Mouse (Mus musculus) CH12.LX (cell line): ENCODE measurements at regions not wholly inside any gene's neighbourhood (a gene's known extent, or its start where the extent isn't known, plus 50 kb on each side); places are given as distances from the start of the nearest gene placed in this dataset.

Experiments
- DNase-seq: peaks from one replicate; pipeline ENCODE4 v3.0.0-alpha.2; 2013; ENCODE audit errors: extremely low read depth
- H3K27ac ChIP-seq: 2 replicates; pipeline ENCODE4 v1.5.1; 2012; ENCODE audit warnings: low read depth, mild to moderate bottlenecking, control low read depth, moderate library complexity; ENCODE audit not compliant: insufficient read depth
- H3K27me3 ChIP-seq: replicated peaks from 2 replicates; pipeline ENCODE3; 2012; ENCODE audit warnings: inconsistent platforms
- H3K36me3 ChIP-seq, 2 experiments: replicated peaks in 1 of 2; 2 replicates each; pipeline versions ENCODE3 to v1.6.1; 2012; ENCODE audit warnings: inconsistent platforms in 1 of 2, low read length in 1 of 2, mild to moderate bottlenecking in 1 of 2, mixed read lengths in 1 of 2, moderate library complexity in 1 of 2; ENCODE audit not compliant: control insufficient read depth in 1 of 2, insufficient read depth in 1 of 2
- H3K4me1 ChIP-seq, 2 experiments: 2 replicates each; pipeline ENCODE4 v1.6.1; 2012; ENCODE audit warnings: inconsistent platforms in 1 of 2, moderate library complexity in 1 of 2; ENCODE audit not compliant: insufficient read depth in 2 of 2, control insufficient read depth in 1 of 2
- H3K4me2 ChIP-seq: 2 replicates; pipeline ENCODE4 v1.6.1; 2012; ENCODE audit warnings: low read depth, mild to moderate bottlenecking, control low read depth; ENCODE audit not compliant: poor library complexity, insufficient read depth, severe bottlenecking
- H3K4me3 ChIP-seq, 3 experiments: fragments of 150-350 bp in 1 of 3; sonication (generic) in 1 of 3; replicated peaks in 1 of 3; 2 replicates each; pipeline versions ENCODE3 to v1.5.1; 2011 to 2012; ENCODE audit warnings: low read depth in 2 of 3, low read length in 2 of 3, mild to moderate bottlenecking in 2 of 3, moderate library complexity in 2 of 3, control low read depth in 1 of 3, improper control_type of control experiment in 1 of 3, inconsistent platforms in 1 of 3, mixed read lengths in 1 of 3; ENCODE audit not compliant: poor library complexity in 1 of 3
- H3K79me2 ChIP-seq: replicated peaks from 2 replicates; pipeline ENCODE4 v1.6.1; 2012; ENCODE audit warnings: mild to moderate bottlenecking, moderate library complexity; ENCODE audit not compliant: control insufficient read depth, poor library complexity, insufficient read depth, severe bottlenecking; ENCODE audit errors: extremely low read depth
- H3K9ac ChIP-seq: 2 replicates; pipeline ENCODE4 v1.6.1; 2012; ENCODE audit warnings: low read depth, mild to moderate bottlenecking, control low read depth, moderate library complexity; ENCODE audit not compliant: insufficient read depth
- H3K9me3 ChIP-seq: replicated peaks from 2 replicates; pipeline ENCODE3; 2012; ENCODE audit warnings: low read length, inconsistent platforms, mixed read lengths
- CHD1 ChIP-seq: IDR thresholded peaks from 2 replicates; pipeline ENCODE4 v1.6.1; 2012; ENCODE audit warnings: low read depth, low read length, improper control_type of control experiment, inconsistent platforms
- CHD2 ChIP-seq: IDR thresholded peaks from 2 replicates; pipeline ENCODE4 v1.6.1; 2011; ENCODE audit warnings: low read length, improper control_type of control experiment
- CTCF ChIP-seq, 2 experiments: IDR thresholded peaks in 1 of 2; conservative IDR thresholded peaks in 1 of 2; 2 replicates each; pipeline ENCODE4 v1.5.1; 2011 to 2012; ENCODE audit warnings: low read depth in 2 of 2, low read length in 2 of 2, improper control_type of control experiment in 1 of 2, inconsistent platforms in 1 of 2, mild to moderate bottlenecking in 1 of 2, moderate library complexity in 1 of 2
- ELF1 ChIP-seq: IDR thresholded peaks from 2 replicates; pipeline ENCODE4 v1.6.1; 2014; ENCODE audit warnings: low read depth, mild to moderate bottlenecking, inconsistent platforms, low read length, improper control_type of control experiment
- ETS1 ChIP-seq: conservative IDR thresholded peaks from 2 replicates; pipeline ENCODE4 v1.6.1; 2012; ENCODE audit warnings: low read depth, mild to moderate bottlenecking, inconsistent platforms, low read length, improper control_type of control experiment, moderate library complexity
- IRF4 ChIP-seq: IDR thresholded peaks from 2 replicates; pipeline ENCODE4 v1.6.1; 2014; ENCODE audit warnings: low read depth, mild to moderate bottlenecking, inconsistent platforms, low read length, improper control_type of control experiment
- JUN ChIP-seq: IDR thresholded peaks from 2 replicates; pipeline ENCODE4 v1.6.1; 2011; ENCODE audit warnings: low read depth, mild to moderate bottlenecking, low read length, improper control_type of control experiment, moderate library complexity; ENCODE audit not compliant: insufficient read depth
- JUND ChIP-seq: conservative IDR thresholded peaks from 2 replicates; pipeline ENCODE4 v1.6.1; 2011; ENCODE audit warnings: low read depth, low read length, improper control_type of control experiment
- MAZ ChIP-seq: IDR thresholded peaks from 2 replicates; pipeline ENCODE4 v1.6.1; 2012; ENCODE audit warnings: low read depth, mild to moderate bottlenecking, inconsistent platforms, low read length, improper control_type of control experiment, moderate library complexity
- MXI1 ChIP-seq: IDR thresholded peaks from 2 replicates; pipeline ENCODE4 v1.6.1; 2011; ENCODE audit warnings: mild to moderate bottlenecking, low read depth, low read length, improper control_type of control experiment
- PAX5 ChIP-seq: IDR thresholded peaks from 2 replicates; pipeline ENCODE4 v1.6.1; 2012; ENCODE audit warnings: low read length, inconsistent platforms, mixed read lengths
- POLR2AphosphoS2 ChIP-seq: IDR thresholded peaks from 2 replicates; pipeline ENCODE4 v1.6.1; 2011; ENCODE audit warnings: low read depth, low read length, improper control_type of control experiment
- RAD21 ChIP-seq: IDR thresholded peaks from 2 replicates; pipeline ENCODE4 v1.6.1; 2011; ENCODE audit warnings: low read depth, mild to moderate bottlenecking, low read length, improper control_type of control experiment, moderate library complexity
- RCOR1 ChIP-seq: conservative IDR thresholded peaks from 2 replicates; pipeline ENCODE4 v1.6.1; 2012; ENCODE audit warnings: low read depth, mild to moderate bottlenecking, inconsistent platforms, low read length, improper control_type of control experiment
- SIN3A ChIP-seq: IDR thresholded peaks from 2 replicates; pipeline ENCODE4 v1.6.1; 2012; ENCODE audit warnings: low read length, improper control_type of control experiment, inconsistent platforms
- TBP ChIP-seq: conservative IDR thresholded peaks from 2 replicates; pipeline ENCODE4 v1.6.1; 2011; ENCODE audit warnings: low read depth, low read length, improper control_type of control experiment
- TCF12 ChIP-seq: IDR thresholded peaks from 2 replicates; pipeline ENCODE4 v1.6.1; 2014; ENCODE audit warnings: low read depth, mild to moderate bottlenecking, inconsistent platforms, low read length, improper control_type of control experiment
- UBTF ChIP-seq: IDR thresholded peaks from 2 replicates; pipeline ENCODE4 v1.6.1; 2012; ENCODE audit warnings: low read depth, mild to moderate bottlenecking, inconsistent platforms, low read length, improper control_type of control experiment, moderate library complexity
- USF2 ChIP-seq: conservative IDR thresholded peaks from 2 replicates; pipeline ENCODE4 v1.6.1; 2011; ENCODE audit warnings: low read depth, low read length, improper control_type of control experiment
- ZC3H11A ChIP-seq: IDR thresholded peaks from 2 replicates; pipeline ENCODE4 v1.6.1; 2012; ENCODE audit warnings: low read depth, mild to moderate bottlenecking, inconsistent platforms, low read length, improper control_type of control experiment
- ZNF384 ChIP-seq: IDR thresholded peaks from 2 replicates; pipeline ENCODE4 v1.6.1; 2012; ENCODE audit warnings: low read depth, low read length, improper control_type of control experiment, inconsistent platforms
- dilution Hi-C: fragments of 300-500 bp; cut with MboI; formaldehyde crosslinking; loops from 2 replicates; pipeline ENCODE4 v1.14.3; 2020; ENCODE audit warnings: low sequenced_read_pairs; ENCODE audit not compliant: extremely low pct_unique_long_range_greater_than_20kb, extremely low pct_ligation_motif_present
- in situ Hi-C: fragments of 300-500 bp; cut with MboI; formaldehyde crosslinking; loops from 3 replicates; pipeline ENCODE4 v1.14.3; 2019; ENCODE audit warnings: low sequenced_read_pairs, low pct_ligation_motif_present, low pct_unique_long_range_greater_than_20kb, mixed read lengths

GRCm38 (mm10) chr1:169156875-169157274 is 374.4 kb downstream of the Nuf2 start:
- Histone ChIP-seq H3K4me1 (no peaks in the 10 kb centered on the region), H3K9ac (no peak overlapping the region), H3K4me2 (no peak overlapping the region), H3K9me3 (peaks cover 56% of the 10 kb centered on the region), H3K4me3 (no peak overlapping the region), H3K27me3 (no peaks in the 10 kb centered on the region), H3K79me2 (no peaks in the 10 kb centered on the region), H3K27ac (no peak overlapping the region), H3K36me3 (no peaks in the 10 kb centered on the region)
- in situ Hi-C loops (no loop called here), dilution Hi-C loops (no loop called here)
- DNase-seq: no peak
- TF ChIP-seq ZC3H11A (no peak), JUN (no peak), TCF12 (no peak), CTCF (conservative IDR thresholded peaks at IDR 0.05 in 1 of 2, IDR thresholded peaks at IDR 0.05 in 1 of 2; ENCODE audit: low read depth in 2 of 2, low read length in 2 of 2) (no peak), CHD1 (no peak), ZNF384 (no peak), MAZ (no peak), CHD2 (no peak), TBP (no peak), USF2 (no peak), PAX5 (no peak), RCOR1 (no peak), IRF4 (no peak)
- TF ChIP-seq, all 38 proteins: peak for 0

GRCm38 (mm10) chr1:169155484-169156459 is 375.5 kb downstream of the Nuf2 start:
- in situ Hi-C loops (no loop called here), dilution Hi-C loops (no loop called here)
- H3K79me2 ChIP-seq: no peaks in the 10 kb centered on the region
- H3K4me1 ChIP-seq: no peaks in the 10 kb centered on the region
- H3K4me2 ChIP-seq: no peak overlapping the region
- TF ChIP-seq CHD1 (no peak), ETS1 (no peak), UBTF (no peak), POLR2AphosphoS2 (no peak), SIN3A (no peak), JUND (no peak), USF2 (no peak), MXI1 (no peak), ELF1 (no peak), IRF4 (no peak), RAD21 (no peak), ZNF384 (no peak)
- no peak overlapping the region for H3K27ac ChIP-seq
- no peaks in the 10 kb centered on the region for H3K36me3 ChIP-seq
- no peak overlapping the region for H3K9ac ChIP-seq
- no peak for DNase-seq
- H3K9me3 ChIP-seq: peaks cover 51% of the 10 kb centered on the region
- H3K4me3 ChIP-seq: no peak overlapping the region
- no peaks in the 10 kb centered on the region for H3K27me3 ChIP-seq
